Mouse (Mus musculus): ENCODE data around the gene Hspa4.
"Not testable (repeated sequence)": the region's sequence is repeated elsewhere in the genome, so short reads cannot be mapped to it uniquely, and the experiment has no call there.

Gene Hspa4

DNA sequence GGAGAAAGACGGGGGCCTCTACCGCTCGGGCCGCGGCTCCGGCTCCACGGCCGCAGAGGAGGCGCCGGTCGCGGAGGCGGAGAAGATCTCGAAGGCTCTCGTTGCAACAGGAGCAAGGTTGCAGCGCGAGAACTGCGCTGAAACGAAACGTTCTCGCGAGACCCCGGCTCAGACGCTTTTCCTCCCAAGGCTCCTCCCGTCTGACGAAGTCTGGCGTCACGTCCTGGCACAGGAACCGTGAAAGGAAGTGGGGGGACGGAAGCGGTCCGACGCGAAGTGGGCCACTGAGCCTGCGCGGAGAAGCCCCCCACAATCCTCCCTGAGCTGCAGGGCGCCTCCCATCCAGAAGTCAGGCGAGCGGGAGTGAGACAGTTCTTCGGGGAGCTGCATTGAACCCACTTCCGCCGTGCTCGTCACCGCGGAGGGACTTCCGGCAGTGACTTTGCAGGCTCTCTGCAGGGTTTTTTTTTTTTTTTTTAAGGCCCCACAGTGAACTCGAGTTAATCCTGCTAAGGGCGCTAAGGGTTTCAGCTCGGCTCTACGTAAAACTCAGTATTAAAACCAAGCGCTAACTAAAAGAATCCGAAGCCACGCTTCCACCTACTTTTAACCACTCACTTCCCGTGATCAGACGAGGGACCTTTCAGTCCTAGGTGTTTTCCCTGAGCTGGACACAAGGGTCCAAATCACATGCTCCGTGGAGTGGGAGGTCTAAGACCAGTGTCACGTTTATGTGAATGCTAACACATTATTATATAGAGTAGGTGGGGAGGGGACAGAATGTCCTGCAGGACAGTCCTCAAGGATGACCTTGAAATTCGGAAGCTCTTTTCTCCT is at the start of gene Hspa4:
Gene Hspa4 (minus strand): TSS at position 128 of the 837 bp plus-strand sequence.
- DNase-seq (ENCODE audit: low read depth, low spot score) = peak; percentile 100

DNA sequence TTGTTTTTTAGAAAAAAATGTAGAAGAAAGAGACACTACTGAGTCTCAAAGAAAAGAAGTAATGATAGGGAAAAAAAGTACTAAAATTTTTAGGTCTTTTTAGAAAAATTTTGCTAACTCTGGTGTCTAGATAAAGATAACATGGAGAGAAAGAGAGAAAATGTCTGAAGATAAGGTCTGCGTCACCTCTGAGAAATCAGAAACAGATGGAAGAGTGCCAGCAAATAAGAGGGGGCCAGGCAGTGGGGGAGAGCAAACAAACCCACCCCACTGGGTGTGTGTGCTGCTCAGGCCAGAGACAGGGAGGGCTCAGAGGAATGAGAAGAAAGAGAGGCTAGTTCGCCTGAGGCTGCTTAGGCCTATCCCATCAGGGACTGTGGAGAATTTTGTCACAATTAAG is 45.5 kb upstream of the Hspa4 start:
- no peak for DNase-seq (ENCODE audit: low read depth, low spot score)

DNA sequence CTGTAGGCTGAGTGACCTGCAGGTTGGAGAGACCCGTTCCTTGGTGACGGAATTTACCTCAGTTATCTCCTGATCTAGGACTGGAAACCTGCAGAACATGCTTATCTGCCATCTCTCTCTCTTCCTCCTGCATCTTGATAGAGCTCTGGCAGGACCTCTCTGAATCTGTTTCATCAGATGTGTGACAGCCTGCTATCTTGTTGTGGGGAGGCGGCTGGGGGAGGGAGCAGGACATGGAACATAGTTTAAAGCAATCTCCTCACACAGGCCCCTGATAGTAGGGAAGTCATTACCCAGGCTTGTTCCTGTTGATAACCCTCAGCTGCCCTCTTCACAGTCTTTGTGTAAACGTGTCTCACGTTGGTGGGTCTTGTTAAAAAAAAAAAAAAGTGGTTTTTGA is 45.1 kb upstream of the Hspa4 start:
- no peak for DNase-seq (ENCODE audit: low read depth, low spot score)

DNA sequence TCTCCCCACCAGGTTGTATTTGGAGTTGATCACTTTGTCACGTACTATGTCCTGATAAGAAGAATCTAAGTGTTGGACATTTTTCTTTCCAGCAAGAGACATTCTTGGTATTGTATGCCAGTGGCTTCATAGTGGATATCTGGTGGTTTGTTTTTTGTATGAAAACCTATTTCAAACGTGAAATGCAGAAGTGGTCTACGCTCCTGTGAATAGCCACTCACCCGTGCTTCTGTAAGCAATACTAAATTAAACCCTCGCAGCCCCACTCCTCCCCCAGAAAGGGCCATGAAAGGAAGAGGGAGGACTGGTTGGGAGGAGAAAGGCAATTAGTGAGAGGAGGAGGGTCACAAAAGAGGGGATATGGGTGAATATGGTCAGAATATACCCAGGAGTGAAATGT is 42.5 kb upstream of the Hspa4 start:
- DNase-seq (ENCODE audit: low read depth, low spot score) = no peak

DNA sequence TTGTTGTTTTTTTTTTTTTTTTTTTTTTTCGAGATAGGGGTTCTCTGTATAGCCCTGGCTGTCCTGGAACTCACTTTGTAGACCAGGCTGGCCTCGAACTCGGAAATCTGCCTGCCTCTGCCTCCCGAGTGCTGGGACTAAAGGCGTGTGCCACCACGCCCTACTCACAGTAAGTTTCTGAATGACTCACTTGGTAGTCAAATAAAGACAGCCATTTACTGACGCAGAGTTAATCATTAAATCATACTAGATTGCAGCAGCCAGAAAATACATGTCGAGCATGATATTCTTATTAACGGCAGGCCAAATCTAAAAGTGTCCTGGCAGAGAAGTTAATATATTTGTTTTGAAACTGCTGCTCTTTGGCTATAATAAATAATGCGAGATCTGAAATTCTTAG is 40.8 kb upstream of the Hspa4 start:
- not testable (repeated sequence) for DNase-seq (ENCODE audit: low read depth, low spot score)

DNA sequence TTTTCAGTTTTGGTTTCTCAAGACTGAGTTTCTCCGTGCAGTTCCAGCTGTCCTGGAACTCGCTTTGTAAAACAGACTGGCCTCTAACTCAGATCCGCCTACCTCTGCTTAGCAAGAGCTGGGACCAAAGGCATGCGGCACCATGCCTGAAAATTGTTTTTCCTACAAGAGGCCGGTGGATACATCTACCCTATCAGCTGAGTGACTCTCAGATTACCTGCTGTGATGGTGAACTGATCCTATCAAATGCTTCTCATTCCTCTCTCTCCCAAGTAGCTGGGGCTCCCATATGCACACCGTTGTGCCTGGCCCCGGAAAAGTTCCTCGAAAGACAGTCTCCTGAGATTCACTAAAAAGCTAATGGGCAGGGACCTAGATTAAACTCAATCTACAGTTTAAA is 37.4 kb upstream of the Hspa4 start:
- DNase-seq (ENCODE audit: low read depth, low spot score) = no peak

DNA sequence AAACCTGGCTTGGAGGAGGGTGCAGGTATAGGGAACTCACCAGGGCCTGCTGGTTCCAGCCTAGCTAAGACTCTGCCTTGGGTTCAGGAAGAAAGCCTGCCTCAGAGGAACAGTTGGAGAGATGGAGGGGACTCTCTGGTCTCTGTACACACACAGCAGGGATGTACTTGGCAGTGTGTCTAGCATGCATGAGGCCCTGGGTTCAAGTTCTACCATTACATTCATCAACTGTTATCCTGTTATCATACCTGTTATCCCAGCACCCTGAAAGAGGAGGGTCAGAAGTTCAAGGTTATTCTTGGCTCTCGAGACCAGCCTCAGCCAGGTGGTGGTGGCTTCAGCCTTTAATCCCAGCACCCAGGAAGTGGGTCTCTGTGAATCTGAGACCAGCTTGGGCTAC is 36.7 kb upstream of the Hspa4 start:
- DNase-seq (ENCODE audit: low read depth, low spot score) = no peak

DNA sequence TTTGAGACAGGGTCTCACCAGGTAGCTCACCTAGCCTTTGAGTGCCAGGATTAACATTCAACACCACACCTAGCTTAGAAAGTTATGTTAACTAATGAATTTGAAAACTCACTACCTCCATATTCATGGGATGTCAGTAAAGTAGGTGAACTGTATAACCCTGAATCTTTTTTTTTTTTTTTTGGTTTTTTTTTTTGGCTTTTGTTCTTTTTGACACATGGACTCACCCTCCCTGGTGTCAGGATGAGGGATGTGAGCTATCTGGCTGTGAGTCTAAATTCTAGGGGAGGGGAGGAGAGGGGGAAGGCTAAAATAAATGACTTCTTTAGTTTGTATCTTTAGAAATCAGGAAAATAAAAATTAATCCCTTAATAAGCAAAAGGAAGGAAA is 35.9 kb upstream of the Hspa4 start:
- no peak for DNase-seq (ENCODE audit: low read depth, low spot score)

DNA sequence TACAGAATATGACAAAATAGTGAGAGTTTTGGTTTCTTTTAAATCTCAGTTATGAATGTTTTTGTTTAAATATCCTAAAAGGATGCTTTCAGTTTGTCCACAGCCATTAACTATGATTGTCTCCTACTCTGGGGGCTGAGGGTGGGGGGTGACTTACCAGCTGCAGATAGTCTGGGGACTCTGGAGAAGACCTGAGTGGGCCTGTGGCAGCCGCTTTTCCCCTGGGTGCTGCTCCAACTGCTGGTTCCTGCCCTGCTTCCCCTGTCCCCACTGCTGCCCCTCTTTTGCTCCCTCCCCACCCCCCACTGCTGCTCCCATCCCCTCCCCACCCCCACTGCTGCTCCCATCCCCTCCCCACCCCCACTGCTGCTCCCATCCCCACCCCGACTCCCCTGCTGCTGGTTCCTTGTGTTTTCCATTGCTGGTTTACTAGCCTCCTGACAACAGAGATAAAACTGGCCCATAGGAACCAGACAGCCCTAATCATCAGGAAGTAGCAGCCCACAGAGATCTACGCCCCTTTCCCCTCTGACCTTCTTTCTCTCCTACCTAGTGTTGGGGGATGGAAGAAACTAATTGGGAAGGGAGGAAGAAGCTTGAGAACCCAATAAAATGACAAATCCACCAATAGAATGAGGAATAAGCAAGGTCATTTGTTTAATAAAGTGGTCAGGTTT is 35.4 kb upstream of the Hspa4 start:
- DNase-seq (ENCODE audit: low read depth, low spot score) = no peak

DNA sequence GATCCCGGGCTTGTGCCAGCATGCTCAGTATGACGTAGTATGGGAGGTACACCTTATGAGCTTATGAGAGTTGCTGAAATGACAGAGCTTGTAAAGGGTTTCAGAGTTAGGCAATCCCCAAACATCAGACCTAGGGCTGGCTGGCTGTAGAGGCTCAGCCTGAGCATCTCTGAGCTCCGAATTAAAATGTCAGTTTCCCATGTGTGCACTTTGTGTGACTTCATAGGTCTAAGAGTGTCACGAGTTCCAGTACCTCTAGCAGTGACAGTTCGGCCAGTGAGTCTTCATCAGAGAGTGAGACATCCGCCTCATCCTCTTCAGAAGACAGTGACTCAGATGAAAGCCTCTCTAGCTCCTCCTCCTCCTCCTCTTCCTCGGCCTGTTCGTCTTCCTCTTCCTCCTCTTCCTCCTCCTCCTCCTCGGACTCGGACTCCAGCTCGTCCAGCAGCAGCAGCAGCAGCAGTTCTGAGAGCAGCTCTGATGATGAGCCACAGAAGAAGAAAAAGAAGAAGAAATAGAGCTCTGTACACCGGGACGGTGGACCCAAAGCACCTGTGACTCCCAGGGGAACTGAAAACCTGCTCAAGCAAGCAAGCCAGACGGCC is 31.9 kb upstream of the Hspa4 start:
- no peak for DNase-seq (ENCODE audit: low read depth, low spot score)

DNA sequence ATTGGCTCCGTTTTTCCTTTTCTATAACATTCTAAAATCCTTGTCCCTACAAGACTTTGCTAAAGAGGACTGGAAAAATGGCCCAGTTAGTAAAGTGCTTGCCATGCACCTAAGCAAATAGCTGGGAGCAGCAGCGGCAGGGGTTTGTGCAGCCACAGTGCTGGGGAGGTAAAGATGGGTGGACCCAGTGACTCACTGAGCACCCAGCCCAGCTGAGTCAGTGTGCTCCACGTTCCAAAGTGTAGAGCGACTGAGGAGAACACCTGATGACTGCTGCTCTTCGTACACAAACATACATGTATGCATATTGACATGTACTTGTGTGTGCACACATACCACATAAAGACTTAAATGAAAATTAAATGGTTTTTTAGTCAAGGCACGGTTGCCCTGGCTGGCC is 30.9 kb upstream of the Hspa4 start:
- DNase-seq (ENCODE audit: low read depth, low spot score) = no peak

DNA sequence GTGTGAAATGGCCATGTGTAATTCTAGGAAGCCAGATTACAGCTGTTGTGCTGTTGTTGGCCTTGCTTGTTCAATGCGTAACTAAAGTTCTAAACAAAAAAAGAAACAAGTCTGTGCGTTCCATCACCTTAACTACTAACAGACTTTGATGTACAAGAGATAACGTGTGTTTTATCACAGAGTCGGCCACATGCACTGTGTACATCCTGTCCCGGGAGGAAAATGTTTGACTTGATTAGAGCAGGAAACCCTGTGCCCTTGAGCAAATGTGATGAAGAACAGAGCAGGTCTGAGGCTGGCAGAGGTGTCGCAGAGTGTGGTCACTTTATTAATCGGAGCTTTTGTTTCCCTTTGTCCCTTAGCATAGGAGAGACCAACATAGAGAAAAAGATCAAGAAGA is 30.1 kb upstream of the Hspa4 start:
- no peak for DNase-seq (ENCODE audit: low read depth, low spot score)

DNA sequence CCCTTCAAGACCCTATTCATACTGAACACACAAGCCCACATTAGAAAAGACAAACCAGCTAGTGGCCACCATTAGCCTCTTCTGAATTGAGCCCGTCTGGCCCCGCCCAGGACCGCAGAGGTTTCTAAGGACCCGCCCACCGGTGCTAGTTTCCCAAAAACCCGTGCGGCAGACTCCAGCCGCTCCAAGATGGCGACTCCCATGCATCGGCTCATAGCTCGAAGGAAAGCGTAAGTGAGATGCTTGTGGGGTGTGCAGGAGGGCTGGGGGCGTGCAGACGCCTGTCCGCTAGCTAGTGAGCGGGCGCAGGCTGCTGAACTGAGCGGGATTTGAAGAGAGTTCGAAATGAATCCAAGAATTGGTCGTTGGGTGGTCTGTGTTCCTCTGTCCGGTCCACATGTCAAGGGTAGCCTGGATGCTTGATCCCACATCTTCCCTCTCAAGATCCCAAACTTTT is 24.3 kb upstream of the Hspa4 start, which contains the start of gene Zcchc10:
Gene Zcchc10 (plus strand): TSS at position 168 of the 457 bp plus-strand sequence.
- peak; percentile 86 for DNase-seq (ENCODE audit: low read depth, low spot score)

DNA sequence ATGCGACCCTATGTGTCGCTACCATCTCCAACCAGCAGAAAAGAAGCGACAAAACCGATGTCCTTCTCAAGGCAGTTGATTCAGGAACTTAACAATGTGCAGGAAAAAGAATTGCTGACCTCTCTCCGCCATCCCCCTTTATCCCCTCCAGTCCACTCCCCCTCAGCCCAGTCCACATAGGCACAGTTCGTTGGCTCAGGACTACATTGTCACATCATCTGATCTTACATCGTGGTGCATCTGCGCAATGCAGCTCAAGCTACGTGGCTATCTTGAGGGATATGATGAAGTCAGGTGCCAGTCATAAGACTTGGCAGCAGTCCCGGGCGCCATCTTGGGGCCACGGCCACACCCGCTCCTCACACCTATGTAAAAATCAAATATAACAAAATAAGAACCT is 19.6 kb upstream of the Hspa4 start:
- DNase-seq (ENCODE audit: low read depth, low spot score) = not testable (repeated sequence)

DNA sequence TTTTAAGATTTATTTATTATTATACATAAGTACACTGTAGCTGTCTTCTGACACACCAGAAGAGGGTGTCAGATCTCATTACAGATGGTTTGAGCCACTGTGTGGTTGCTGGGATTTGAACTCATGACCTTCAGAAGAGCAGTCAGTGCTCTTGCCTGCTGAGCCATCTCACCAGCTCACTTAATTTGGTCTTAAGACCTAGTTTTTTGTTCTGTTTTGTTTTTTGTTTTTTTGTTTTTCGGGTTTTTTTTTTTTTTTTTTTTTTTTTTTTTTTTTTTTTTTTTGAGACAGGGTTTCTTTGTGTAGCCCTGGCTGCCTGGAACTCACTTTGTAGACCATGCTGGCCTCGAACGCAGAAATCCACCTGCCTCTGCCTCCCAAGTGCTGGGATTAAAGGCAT is 18.3 kb upstream of the Hspa4 start:
- not testable (repeated sequence) for DNase-seq (ENCODE audit: low read depth, low spot score)

DNA sequence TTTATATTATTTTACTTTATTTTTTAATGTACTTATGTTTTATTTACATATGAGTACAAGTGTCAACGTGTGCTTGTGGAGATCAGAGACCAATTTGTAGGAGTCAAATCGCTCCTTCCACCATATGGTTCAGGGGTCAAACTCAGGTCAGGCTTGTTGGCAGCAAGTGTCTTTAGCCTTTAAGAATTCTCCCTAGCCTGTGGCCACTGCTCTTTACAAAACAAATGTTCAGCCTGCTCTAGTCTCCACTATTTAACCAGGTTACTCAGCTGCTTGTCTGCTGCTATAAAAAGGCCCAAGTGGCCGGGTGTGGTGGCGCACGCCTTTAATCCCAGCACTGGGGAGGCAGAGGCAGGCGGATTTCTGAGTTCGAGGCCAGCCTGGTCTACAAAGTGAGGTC is 17.8 kb upstream of the Hspa4 start:
- DNase-seq (ENCODE audit: low read depth, low spot score) = no peak

DNA sequence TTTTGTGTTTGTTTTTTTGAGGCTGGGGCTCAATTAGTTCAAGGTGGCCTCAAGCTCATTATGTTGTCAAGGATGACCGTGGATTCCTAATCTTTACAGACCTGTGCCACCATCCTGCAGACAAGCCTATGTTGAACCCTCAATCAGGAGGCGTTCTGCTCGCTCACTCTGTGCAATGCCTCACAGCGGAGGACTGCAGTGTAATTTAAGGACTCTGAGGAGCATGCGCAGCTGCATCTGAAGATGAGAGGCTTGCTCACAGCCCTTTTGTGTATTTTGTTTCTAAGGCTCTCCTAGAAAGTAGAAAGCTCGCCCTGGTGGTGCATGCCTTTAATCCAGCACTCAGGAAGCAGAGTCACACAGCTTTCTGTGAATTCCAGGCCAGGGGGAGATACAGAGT is 16.7 kb upstream of the Hspa4 start:
- peak; percentile 48 for DNase-seq (ENCODE audit: low read depth, low spot score)

DNA sequence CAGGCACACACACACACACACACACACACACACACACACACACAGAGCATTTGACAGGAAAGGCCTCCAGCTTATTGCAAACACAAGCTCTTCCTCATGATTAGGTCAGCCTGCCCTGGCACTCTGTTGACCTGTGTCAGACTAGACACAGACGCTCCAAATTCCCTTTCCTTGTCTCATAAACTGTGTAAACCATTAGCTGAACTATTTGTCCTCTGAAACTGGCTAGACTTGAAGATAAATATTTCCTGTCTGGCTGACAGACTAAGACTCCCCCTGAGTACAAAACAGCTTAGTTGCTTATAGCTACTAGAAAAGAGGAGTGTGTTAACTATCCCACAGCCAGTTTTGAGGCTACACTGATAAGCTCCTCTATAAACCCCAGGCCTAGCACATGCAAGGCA is 14.5 kb upstream of the Hspa4 start:
- DNase-seq (ENCODE audit: low read depth, low spot score) = no peak

DNA sequence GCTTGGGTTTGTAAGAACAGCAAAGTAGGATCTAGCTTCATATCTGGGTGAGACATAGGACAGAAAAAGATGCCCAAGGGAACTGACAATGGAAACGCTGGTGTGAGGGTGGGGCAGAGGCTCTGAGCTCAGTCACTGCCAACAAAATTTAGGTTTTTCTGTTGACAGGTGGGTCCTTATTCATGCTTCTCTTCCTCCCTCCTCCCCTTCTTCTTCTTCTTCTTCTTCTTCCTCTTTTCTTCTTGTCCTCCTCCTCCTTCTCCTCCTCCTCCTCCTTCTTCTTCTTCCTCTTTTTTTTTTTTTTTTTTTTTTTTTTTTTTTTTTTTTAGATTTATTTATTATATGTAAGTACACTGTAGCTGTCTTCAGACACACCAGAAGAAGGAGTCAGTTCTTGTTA is 12.6 kb upstream of the Hspa4 start:
- not testable (repeated sequence) for DNase-seq (ENCODE audit: low read depth, low spot score)

DNA sequence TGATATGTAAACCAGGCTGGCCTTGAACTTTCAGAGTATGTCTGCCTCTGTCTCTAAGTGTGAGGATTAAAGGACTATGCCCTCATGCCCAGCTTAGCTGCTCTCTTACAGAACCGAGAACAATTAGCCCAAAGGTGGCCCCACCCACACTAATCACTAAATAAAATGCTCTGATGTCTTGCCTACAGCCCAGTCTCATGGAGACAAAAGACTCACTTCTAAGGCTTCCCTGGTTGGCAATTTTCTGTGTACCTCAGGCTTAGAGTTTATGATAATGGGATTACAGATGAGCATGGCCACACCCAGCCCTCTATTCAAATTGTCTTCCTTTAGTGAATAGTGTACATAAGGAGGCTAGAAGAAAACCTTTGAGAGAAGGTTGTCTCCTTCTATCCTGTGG is 11.1 kb upstream of the Hspa4 start:
- DNase-seq (ENCODE audit: low read depth, low spot score) = no peak

DNA sequence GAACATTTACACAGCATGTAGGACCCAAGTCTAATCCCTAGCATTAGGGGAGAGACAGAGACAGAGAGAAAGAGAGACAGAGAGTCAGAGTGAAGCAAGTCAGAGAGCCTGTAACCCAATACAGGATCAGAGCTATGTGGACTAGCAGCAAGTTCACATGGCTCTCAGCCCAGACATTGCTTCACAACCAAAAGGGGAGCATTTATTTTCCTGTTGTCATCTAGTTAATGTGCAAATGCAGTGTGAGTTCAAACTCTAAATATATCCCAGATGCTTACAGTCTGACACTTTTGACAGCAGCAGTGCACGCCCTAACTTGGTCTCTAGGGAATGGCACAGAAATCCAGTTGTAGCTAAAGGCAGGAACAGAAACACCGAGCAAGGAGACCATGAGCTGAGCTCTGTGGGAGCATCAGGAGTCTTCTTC is 8.6 kb upstream of the Hspa4 start:
- DNase-seq (ENCODE audit: low read depth, low spot score) = no peak

DNA sequence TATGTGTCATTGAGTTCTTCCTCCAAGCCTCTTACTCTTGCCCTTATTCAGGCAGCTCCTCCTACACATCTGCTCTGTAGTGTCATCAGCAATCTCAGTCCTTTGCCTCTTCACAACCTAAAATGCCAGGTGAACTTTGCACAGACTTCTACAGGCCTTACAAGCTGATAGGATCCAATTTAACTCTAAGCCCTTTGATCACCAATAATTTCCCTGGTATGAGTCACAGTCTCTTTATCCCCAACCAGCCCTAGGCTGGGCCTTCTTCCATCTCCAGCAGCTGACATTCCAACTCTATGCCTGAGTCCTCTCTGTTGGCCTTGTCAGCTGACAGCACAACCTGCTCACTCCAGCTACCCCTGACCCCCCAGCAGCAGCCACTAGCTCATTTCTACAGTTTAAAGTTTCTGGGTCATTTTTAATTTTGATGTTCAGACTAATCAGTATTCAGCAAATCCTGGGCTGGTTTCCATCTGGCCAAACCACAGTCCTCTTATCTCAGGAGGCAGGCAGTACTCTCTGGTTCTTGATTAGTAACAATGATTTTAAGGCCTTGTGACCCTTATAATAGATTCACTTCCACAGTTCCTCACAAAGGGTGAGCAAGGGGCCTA is 8.1 kb upstream of the Hspa4 start:
- DNase-seq (ENCODE audit: low read depth, low spot score) = no peak

Data from mesoderm, embryonic 11.5 days (tissue).